Comparison of ENCODE assay signal across 7 mouse cellular contexts in genomic region chr13:55445361-55446091, GRCm38 (mm10).
DNase-seq lines count a peak whose midpoint lies in the region.

No protein-coding gene starts in this region.

- peak; percentile 41 for DNase-seq in spleen, adult 12 weeks (ENCODE audit: low spot score)
- DNase-seq in spleen, postnatal 14 days (ENCODE audit: low spot score in 2 of 2): no peak
- peak; percentile 78 for DNase-seq in embryo, embryonic 11 days
- peak; percentile 69 for DNase-seq in induced T-regulatory cell, adult 2 months (ENCODE audit: low read depth)
- DNase-seq in naive thymus-derived CD4-positive, alpha-beta T cell, adult 2 months (ENCODE audit: low read depth): peak; percentile 69
- DNase-seq in right cerebral cortex, postnatal 4 days: no peak
- DNase-seq in frontal cortex, postnatal 10 days (ENCODE audit: low spot score in 2 of 2): no peak

Comparison
In these comparisons a context has a peak if more than half of its experiments do, and no peak if none do; other contexts are left out.
1. DNase-seq: peak in spleen, adult 12 weeks (single experiment), embryo, embryonic 11 days (single experiment), induced T-regulatory cell, adult 2 months (single experiment) and naive thymus-derived CD4-positive, alpha-beta T cell, adult 2 months (single experiment); none in spleen, postnatal 14 days (0 of 2), right cerebral cortex, postnatal 4 days (single experiment) and frontal cortex, postnatal 10 days (0 of 2).